Mouse (Mus musculus) bone marrow macrophage, adult 2 months (primary cell): ENCODE results near the gene Stx3.

Experiments used
- CTCF ChIP-seq: IDR thresholded peaks from 2 replicates; pipeline ENCODE4 v1.5.1; 2012; ENCODE audit warnings: low read depth, mild to moderate bottlenecking, low read length, moderate library complexity
- POLR2A ChIP-seq: IDR thresholded peaks from 2 replicates; pipeline ENCODE4 v1.6.1; 2012; ENCODE audit warnings: mild to moderate bottlenecking, low read depth, low read length, borderline replicate concordance

GRCm38 (mm10) chr19:11846333-11846732 is 27.1 kb upstream of the Stx3 start:
- TF ChIP-seq CTCF (no peak), POLR2A (no peak)
